Mouse (Mus musculus): ENCODE data around the gene Pi4k2a. TPM values are rescaled to one million over a fixed set of nuclear protein-coding genes. Genes with fewer than 3 reads are reported as not detected.

The Pi4k2a gene
- 10 to 100 TPM; 66.9 to 77.0 TPM for total RNA-seq (2023)

DNA sequence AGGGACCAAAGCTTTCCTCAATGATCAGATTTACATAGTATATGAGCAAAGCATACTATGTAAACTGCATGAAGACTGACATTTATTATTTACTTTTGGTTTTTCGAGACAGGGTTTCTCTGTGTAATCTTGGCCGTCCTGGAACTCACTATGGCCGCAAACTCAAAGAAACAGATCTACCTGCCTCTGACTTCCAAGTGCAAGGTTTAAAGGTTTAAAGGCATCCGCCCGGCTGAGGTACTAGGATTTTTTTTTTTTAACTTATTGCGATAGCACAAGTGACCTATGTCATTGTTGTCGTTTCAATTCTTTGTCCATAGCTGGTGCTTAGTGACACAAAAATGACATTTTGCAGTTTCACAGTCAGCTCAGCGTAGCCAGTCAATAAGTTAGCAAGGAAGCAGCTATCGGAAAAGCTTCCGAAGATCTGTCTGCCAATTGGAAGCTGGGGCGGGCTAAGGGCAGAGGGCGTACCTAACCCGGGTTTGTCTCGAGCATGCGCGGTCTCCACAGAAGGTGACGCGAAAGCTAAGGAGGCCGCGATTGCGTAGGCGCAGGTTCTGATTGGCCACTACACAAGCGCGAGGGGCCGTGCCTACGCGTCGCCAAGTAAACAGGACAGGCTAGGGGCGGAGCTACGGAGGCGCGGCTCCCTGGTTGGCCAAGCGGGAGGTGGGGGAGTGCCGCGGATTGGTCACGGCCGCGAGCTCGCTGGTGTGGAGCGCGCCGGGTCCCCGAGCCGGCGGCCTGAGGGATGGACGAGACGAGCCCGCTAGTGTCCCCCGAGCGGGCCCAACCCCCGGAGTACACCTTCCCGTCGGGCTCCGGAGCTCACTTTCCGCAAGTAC is at the start of gene Pi4k2a:
Gene Pi4k2a (plus strand): TSS at position 723 of the 848 bp plus-strand sequence.

DNA sequence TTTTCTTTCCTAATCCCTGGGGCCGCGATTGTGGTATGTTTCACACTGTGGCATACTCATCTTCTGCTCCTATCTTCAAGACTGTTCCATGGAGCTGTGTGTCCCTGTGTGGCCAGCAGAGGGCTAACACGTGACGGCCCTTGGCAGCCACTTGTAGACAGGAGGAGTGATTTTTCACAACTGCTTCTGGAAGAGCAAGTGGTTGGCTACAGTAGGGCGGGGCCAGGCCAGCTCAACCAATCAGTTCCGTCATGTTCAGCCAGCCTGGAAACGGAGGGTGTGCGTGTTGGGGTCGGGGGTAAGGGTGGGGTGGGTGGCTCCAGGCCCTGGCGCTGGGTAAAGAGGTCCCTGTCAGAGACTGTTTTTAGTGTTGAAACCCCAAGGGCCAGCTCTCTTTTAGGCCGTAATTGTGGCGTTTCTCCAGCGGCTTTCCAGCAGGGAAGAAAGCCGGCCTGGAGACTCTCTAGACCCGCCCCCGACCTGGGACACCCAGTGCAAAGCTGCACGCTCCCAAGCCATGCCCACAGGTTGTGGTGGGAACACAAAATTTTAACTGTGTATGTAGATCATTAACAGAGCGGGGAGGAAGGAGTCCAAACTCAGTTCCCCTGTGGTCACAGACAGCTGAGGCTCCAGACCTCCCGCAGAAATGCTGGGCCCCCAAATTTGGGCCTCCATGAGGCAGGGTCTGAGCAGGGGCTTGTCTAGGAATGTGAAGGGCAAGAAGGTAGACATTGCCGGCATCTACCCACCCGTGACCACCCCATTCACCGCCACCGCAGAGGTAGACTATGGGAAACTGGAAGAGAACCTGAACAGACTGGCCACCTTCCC is 44.8 kb upstream of the Pi4k2a start, which contains the start of gene Hoga1:
Gene Hoga1 (plus strand): TSS at position 342 of the 834 bp plus-strand sequence.

DNA sequence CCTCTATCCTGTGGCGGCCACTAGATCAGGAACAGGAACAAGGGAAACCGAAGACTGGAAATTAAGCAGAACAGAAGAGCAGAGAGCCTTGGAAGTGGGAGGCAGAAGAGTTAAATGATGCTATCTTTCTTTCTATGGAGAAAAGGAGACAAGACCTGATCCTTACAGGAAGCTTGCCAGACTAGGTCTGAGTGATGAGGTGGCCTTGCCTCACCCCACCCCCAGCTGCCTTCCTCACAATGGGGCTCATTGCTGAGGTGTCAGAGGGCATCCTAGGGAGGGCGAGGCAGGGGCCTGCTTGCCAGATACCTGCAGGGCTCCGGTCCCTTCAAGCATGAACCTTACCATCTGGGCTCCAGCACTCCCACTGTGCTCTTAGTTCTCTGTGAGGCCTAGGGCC is 38.3 kb upstream of the Pi4k2a start, which contains the start of gene 4933411K16Rik:
Gene 4933411K16Rik (plus strand): TSS at position 301 of the 400 bp plus-strand sequence.

DNA sequence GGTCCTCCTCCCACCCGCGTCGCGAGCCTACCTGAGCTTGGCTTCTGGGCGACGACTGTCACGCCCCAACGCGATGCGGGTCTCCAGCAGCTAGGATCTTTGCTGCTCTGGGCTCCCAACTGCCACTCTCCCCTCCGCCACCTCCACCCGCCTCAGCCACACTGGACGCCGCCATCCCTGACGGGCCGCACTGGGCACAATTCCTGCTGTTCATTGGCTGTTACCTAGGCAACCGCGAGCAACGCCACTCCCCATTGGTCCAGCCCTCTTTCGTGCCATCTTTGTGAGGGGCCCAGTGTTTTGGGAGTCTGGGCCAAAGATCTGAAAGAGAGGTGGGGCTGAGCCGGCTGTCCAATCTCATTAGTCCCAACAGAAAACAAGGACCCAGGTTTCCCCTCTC is 4.1 kb upstream of the Pi4k2a start, which contains the start of gene Morn4:
Gene Morn4 (minus strand): TSS at position 192 of the 400 bp plus-strand sequence.

DNA sequence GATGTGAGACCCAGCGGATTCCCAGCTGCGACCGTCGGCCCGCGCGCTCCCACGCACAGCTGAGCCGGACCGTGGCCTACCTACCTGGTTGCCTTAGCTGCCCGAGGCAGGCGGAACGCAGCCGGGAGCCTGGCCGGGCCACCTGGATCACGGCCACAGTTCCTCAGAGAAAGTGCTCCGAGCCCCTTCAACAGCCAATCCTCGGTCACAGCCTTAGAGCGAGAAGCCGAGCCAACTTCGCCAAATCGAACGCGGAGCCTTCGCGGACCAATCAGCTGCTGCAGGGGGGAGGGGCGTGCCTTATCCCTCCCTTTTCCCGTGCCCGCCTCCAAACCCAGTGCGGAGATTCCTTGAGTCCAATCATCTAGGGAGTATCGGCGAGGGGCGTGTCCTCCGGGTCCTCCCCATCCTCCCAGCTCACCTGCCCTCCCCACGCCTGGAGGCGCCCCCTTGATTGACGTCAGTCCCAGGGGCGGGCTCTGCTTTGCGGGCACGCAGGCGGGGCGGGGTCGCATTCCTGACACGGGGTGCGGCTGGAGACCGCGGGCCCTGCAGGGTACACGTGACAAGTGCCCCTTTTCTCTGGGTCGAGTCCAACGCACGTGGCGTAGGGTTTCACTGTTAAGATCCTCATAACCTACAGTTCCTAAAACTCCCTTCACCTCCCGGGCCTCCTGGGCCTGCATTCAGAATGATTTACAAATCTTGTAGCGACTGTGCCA is 38.7 kb downstream of the Pi4k2a start, which contains the start of gene Avpi1:
Gene Avpi1 (minus strand): TSS at position 273 of the 722 bp plus-strand sequence.

DNA sequence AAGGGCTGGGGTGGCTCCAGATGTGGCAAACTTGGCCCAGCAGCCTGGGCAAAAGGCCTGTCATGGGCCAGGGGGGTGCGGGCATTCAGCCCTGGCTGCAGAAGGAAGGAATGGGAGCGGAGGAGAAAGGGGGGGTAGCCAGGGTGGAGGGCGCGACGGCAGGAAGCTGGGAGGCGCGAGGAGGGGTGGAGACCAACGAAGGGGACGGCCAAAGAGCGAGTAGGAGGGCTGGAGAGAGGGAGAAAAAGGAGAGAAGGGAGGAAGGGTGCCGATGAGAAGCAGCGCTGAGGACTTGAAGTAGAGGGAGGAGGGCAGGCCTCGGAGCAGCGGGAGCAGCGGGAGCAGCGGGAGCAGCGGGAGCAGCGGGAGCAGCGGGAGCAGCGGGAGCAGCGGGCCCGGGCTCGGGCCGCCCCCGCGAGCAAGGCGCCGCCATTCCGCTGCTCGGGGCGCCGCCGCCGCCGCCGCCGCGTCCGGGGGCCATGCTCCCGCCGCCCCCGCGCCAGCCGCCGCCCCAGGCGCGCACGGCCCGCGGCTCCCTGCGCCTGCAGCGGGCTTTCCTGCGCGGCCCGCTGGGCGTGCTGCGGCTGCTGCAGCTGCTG is 57.0 kb downstream of the Pi4k2a start, which contains the start of gene Marveld1:
Gene Marveld1 (plus strand): TSS at position 231 of the 599 bp plus-strand sequence.

DNA sequence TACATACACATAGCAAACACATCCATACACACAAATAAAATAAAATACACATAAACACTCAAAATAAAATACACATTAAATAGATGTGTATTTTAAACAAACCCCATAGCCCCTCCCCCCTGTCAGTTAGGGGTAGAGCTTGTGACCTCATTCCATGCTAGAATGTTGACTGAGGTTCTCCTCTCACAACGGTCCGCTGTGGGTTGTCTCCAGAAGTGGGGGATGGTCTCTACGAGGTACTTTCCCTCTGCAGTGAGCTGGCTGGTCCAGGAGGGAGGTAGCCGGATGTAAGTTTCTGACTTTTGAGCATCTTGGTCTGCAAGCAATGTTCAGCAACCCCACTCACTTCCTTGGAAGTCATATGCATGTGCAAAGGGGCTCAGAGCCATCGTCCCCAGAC is 73.5 kb downstream of the Pi4k2a start, which contains the start of gene Zfyve27:
Gene Zfyve27 (plus strand): TSS at position 188 of the 400 bp plus-strand sequence.

Other genes with a start within 250 kb of the Pi4k2a start
- gene Frat2, start 242.3 kb upstream of the Pi4k2a start, total RNA-seq (2023), result 10 to 100 TPM; 41.7 to 46.7 TPM
- gene Rrp12, start 194.3 kb upstream of the Pi4k2a start, total RNA-seq (2023), result 10 to 100 TPM; 13.8 to 16.4 TPM
- 100 to 1,000 TPM; 107 to 128 TPM for gene Pgam1, start 178.5 kb upstream of the Pi4k2a start, total RNA-seq (2023)
- 10 to 100 TPM; 20.4 to 21.1 TPM for gene Exosc1, start 157.0 kb upstream of the Pi4k2a start, total RNA-seq (2023)
- gene Zdhhc16, start 157.0 kb upstream of the Pi4k2a start, total RNA-seq (2023), result 10 to 100 TPM; 27.0 to 29.7 TPM
- gene Mms19, start 109.3 kb upstream of the Pi4k2a start, total RNA-seq (2023), result 10 to 100 TPM; 56.1 to 70.5 TPM
- gene Ubtd1, start 108.7 kb upstream of the Pi4k2a start, total RNA-seq (2023), result 10 to 100 TPM; 43.3 to 44.9 TPM
- gene Ankrd2, start 54.5 kb upstream of the Pi4k2a start, total RNA-seq (2023), result not detected
- 1 to 10 TPM in 1 of 2 experiments, under 1 TPM in 1; 0.66 to 1.5 TPM for gene Hoga1, start 44.9 kb upstream of the Pi4k2a start, total RNA-seq (2023)
- not detected for gene 4933411K16Rik, start 38.2 kb upstream of the Pi4k2a start, total RNA-seq (2023)
- gene Morn4, start 4.1 kb upstream of the Pi4k2a start, total RNA-seq (2023), result not detected
- gene Avpi1, start 38.6 kb downstream of the Pi4k2a start, total RNA-seq (2023), result 10 to 100 TPM; 13.1 to 25.3 TPM
- gene Marveld1, start 56.9 kb downstream of the Pi4k2a start, total RNA-seq (2023), result 10 to 100 TPM; 23.1 to 26.5 TPM
- 10 to 100 TPM; 45.9 to 49.9 TPM for gene Zfyve27, start 73.5 kb downstream of the Pi4k2a start, total RNA-seq (2023)
- not detected for gene Sfrp5, start 111.8 kb downstream of the Pi4k2a start, total RNA-seq (2023)
- not detected for gene Golga7b, start 157.1 kb downstream of the Pi4k2a start, total RNA-seq (2023)

Measured in monocyte, adult 59 days (primary cell).